Mouse (Mus musculus) large intestine, adult 2 months (tissue): ENCODE measurements around the gene Emc1. TPM values are rescaled to one million over a fixed set of nuclear protein-coding genes. Genes with fewer than 3 reads are reported as not detected.
"Not testable (repeated sequence)": the region's sequence is repeated elsewhere in the genome, so short reads cannot be mapped to it uniquely, and the experiment has no call there.

Experiments used
- DNase-seq: peaks from one replicate; pipeline ENCODE4 v3.0.0-alpha.2; 2012; ENCODE audit warnings: low read depth, low spot score
- WGBS: fragments of 180-500 bp; shearing (Covaris S2); methylation state at CpG from one replicate; pipeline ENCODE4 v1.1.7; 2018; 5-methylcytosine and 5-hydroxymethylcytosine counted together
- polyA plus RNA-seq: library from polyadenylated mRNA; depleted of rRNA; stranded (reverse); fragments of >200 nt; gene quantifications from 2 replicates; pipeline ENCODE4 v1.2.3, GENCODE M21; 2012

Gene Emc1
- polyA plus RNA-seq, 1 experiment = 16.5 TPM

GRCm38 (mm10) chr4:139345416-139346019 lies 6.9 kb upstream of the Emc1 start:
- 90% methylated on average over 23 of the region's 23 CpGs for WGBS
- no peak for DNase-seq

- no peak for DNase-seq
- under 1% methylated on average over 7 of the region's 7 CpGs for WGBS
Observed at GRCm38 (mm10) chr4:139352832-139353231, 445 bp downstream of the Emc1 start.

- 74% methylated on average over 3 of the region's 3 CpGs for WGBS
- no peak for DNase-seq
Observed at GRCm38 (mm10) chr4:139357211-139357610, 4.8 kb downstream of the Emc1 start.

- WGBS = 88% methylated on average over 11 of the region's 11 CpGs
- no peak for DNase-seq
Observed at GRCm38 (mm10) chr4:139360761-139361548, 8.6 kb downstream of the Emc1 start.

- WGBS = 91% methylated on average over 3 of the region's 3 CpGs
- DNase-seq = no peak
Observed at GRCm38 (mm10) chr4:139367336-139367735, 14.9 kb downstream of the Emc1 start.

GRCm38 (mm10) chr4:139368038-139368437 lies 15.7 kb downstream of the Emc1 start:
- 90% methylated on average over 5 of the region's 5 CpGs for WGBS
- no peak for DNase-seq

GRCm38 (mm10) chr4:139373130-139373529 lies 20.7 kb downstream of the Emc1 start:
- no peak for DNase-seq

GRCm38 (mm10) chr4:139373531-139373930 lies 21.1 kb downstream of the Emc1 start:
- WGBS = 80% methylated on average over 10 of the region's 10 CpGs
- no peak for DNase-seq

More at GRCm38 (mm10) chr4:139373130-139373529, 20.7 kb downstream of the Emc1 start:
- WGBS = 95% methylated on average over 4 of the region's 4 CpGs

GRCm38 (mm10) chr4:139379719-139380118 lies 27.3 kb downstream of the Emc1 start:
- DNase-seq = no peak
- 4% methylated on average over 8 of the region's 8 CpGs for WGBS

GRCm38 (mm10) chr4:139380207-139380748 lies 27.9 kb downstream of the Emc1 start:
- under 1% methylated on average over 54 of the region's 54 CpGs for WGBS

GRCm38 (mm10) chr4:139380775-139381451 lies 28.5 kb downstream of the Emc1 start:
- peak; percentile 24 for DNase-seq
- WGBS = under 1% methylated on average over 39 of the region's 44 CpGs

More at GRCm38 (mm10) chr4:139380207-139380748, 27.9 kb downstream of the Emc1 start:
- peak; percentile 94 for DNase-seq

GRCm38 (mm10) chr4:139381452-139381845 lies 29.1 kb downstream of the Emc1 start:
- 9% methylated on average over 4 of the region's 4 CpGs for WGBS
- DNase-seq = no peak

GRCm38 (mm10) chr4:139382231-139382630 lies 29.8 kb downstream of the Emc1 start:
- 19% methylated on average over 7 of the region's 7 CpGs for WGBS
- peak; percentile 22 for DNase-seq

GRCm38 (mm10) chr4:139385841-139386240 lies 33.5 kb downstream of the Emc1 start:
- DNase-seq = not testable (repeated sequence)
- 84% methylated on average over 5 of the region's 5 CpGs for WGBS

- DNase-seq = peak; percentile 63
- 10% methylated on average over 6 of the region's 6 CpGs for WGBS
Observed at GRCm38 (mm10) chr4:139386869-139387319, 34.5 kb downstream of the Emc1 start.

- WGBS = 55% methylated on average over 4 of the region's 4 CpGs
- DNase-seq = no peak
Observed at GRCm38 (mm10) chr4:139389557-139389956, 37.2 kb downstream of the Emc1 start.

GRCm38 (mm10) chr4:139395431-139395830 lies 43.0 kb downstream of the Emc1 start:
- no peak for DNase-seq
- 13% methylated on average over 2 of the region's 2 CpGs for WGBS

- DNase-seq = no peak
- WGBS = 83% methylated on average over 5 of the region's 5 CpGs
Observed at GRCm38 (mm10) chr4:139400487-139400886, 48.1 kb downstream of the Emc1 start.

- no peak for DNase-seq
- 77% methylated on average over 14 of the region's 14 CpGs for WGBS
Observed at GRCm38 (mm10) chr4:139403214-139403613, 50.8 kb downstream of the Emc1 start.

- DNase-seq = no peak
- WGBS = 86% methylated on average over 3 of the region's 3 CpGs
Observed at GRCm38 (mm10) chr4:139411351-139411750, 59.0 kb downstream of the Emc1 start.
